Mouse (Mus musculus): ENCODE results near the gene Cfap44. TPM values are rescaled to one million over a fixed set of nuclear protein-coding genes. Genes with fewer than 3 reads are reported as not detected.

Gene Cfap44
- polyA plus RNA-seq, 1 experiment from 2014 or later = 1.6 TPM

DNA sequence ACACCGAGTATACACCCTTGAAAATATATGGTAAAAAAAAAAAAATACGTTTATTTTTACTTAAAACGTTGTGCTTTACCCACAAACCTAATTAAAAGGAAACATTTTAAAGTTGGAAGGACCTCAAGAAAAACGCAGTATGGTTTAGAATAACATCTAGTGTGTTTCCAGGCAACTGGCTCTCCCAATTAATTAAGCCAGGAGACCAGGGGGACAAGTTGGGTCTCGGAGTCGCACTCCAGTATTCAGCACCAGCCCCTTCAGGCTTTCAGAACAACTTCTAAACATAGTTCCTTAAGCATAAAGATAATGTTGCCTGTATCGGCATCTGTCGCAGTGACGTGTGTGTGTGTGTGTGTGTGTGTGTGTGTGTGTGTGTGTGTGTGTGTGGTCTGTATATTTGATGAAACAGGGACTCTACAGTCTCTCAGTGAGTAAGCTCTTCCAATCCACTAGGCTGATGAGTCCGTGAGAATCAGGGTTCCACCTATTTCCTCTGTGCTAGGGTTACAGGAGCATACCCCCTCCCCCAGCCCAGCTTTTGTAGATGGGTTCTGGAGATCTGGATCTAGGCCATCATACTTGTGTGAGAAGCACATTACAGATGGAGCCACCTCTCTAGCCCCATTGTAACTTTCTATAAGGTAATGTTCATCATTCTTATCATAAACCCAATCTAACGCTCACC, 132.8 kb downstream of the Cfap44 start:
- H3K9me3 ChIP-seq = no peaks in the 10 kb centered on the region
- H3K4me3 ChIP-seq = no peak overlapping the region
- ATAC-seq (ENCODE audit: low read depth) = no peak
- peaks cover 66% of the 10 kb centered on the region for H3K4me1 ChIP-seq (replicated peaks)
- H3K4me2 ChIP-seq = no peak overlapping the region
- no peaks in the 10 kb centered on the region for H3K36me3 ChIP-seq
- no peak overlapping the region for H3K27ac ChIP-seq (replicated peaks)
- no peak overlapping the region for H3K9ac ChIP-seq
- 51% methylated on average over 11 of the region's 11 CpGs for WGBS
- H3K27me3 ChIP-seq = no peaks in the 10 kb centered on the region

GRCm38 (mm10) chr16:44528955-44529354, 134.4 kb downstream of the Cfap44 start:
- no peak overlapping the region for H3K4me3 ChIP-seq
- ATAC-seq (ENCODE audit: low read depth) = no peak
- 83% methylated on average over 7 of the region's 7 CpGs for WGBS
- no peak overlapping the region for H3K4me2 ChIP-seq
- no peak overlapping the region for H3K9ac ChIP-seq
- no peaks in the 10 kb centered on the region for H3K36me3 ChIP-seq
- H3K4me1 ChIP-seq (replicated peaks) = peaks cover 82% of the 10 kb centered on the region
- H3K9me3 ChIP-seq = no peaks in the 10 kb centered on the region
- H3K27me3 ChIP-seq = no peaks in the 10 kb centered on the region
- peak overlapping the region; percentile 91 for H3K27ac ChIP-seq (replicated peaks)

GRCm38 (mm10) chr16:44529691-44530090, 135.1 kb downstream of the Cfap44 start:
- H3K4me2 ChIP-seq = peak overlapping the region; percentile 62
- H3K27ac ChIP-seq (replicated peaks) = peak overlapping the region; percentile 91
- H3K27me3 ChIP-seq = no peaks in the 10 kb centered on the region
- no peak overlapping the region for H3K4me3 ChIP-seq
- H3K9ac ChIP-seq = 0 out of 2 replicates have a peak overlapping the region, but pooled peaks have one; percentile 6
- no peaks in the 10 kb centered on the region for H3K36me3 ChIP-seq
- no peak for ATAC-seq (ENCODE audit: low read depth)
- no peaks in the 10 kb centered on the region for H3K9me3 ChIP-seq
- peaks cover 83% of the 10 kb centered on the region for H3K4me1 ChIP-seq (replicated peaks)
- 14% methylated on average over 8 of the region's 8 CpGs for WGBS

- WGBS = 8% methylated on average over 9 of the region's 9 CpGs
- Histone ChIP-seq H3K27ac (replicated peaks) (peak overlapping the region; percentile 91), H3K4me1 (replicated peaks) (peaks cover 88% of the 10 kb centered on the region), H3K9me3 (no peaks in the 10 kb centered on the region), H3K9ac (peak overlapping the region; percentile 66; the same call in 1 of the 2 replicates), H3K27me3 (no peaks in the 10 kb centered on the region), H3K4me3 (peak overlapping the region; percentile 27; the same call in 1 of the 2 replicates), H3K4me2 (peak overlapping the region; percentile 62), H3K36me3 (no peaks in the 10 kb centered on the region)
- peak; percentile 51; the same call in 1 of the 2 replicates for ATAC-seq (ENCODE audit: low read depth)
Measured at GRCm38 (mm10) chr16:44530191-44530590, 135.6 kb downstream of the Cfap44 start.

DNA sequence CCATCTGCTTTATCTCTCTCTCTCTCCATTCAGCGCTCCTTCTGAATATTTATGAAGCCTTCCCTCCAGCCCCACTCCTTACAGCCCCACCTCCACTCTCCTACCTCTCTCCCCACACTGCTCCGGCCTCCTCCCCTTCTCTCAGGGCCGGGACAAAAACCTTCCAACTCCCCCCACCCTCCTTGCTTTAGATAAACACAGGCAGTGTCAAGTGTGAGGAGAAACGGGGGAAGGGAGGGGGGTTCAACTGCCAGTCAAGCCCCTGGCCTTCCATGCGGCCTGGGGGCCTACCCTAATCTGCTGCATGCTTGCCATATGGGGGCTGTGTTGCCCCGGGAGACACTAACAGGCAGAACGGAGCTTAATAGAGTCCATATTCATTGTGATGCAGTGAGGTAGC, 136.2 kb downstream of the Cfap44 start:
- H3K27ac ChIP-seq (replicated peaks) = peak overlapping the region; percentile 91
- H3K4me2 ChIP-seq = peak overlapping the region; percentile 62
- peak overlapping the region; percentile 66 for H3K9ac ChIP-seq
- H3K9me3 ChIP-seq = no peaks in the 10 kb centered on the region
- H3K36me3 ChIP-seq = no peaks in the 10 kb centered on the region
- ATAC-seq (ENCODE audit: low read depth) = peak; percentile 92
- peaks cover 95% of the 10 kb centered on the region for H3K4me1 ChIP-seq (replicated peaks)
- WGBS = under 1% methylated on average over 7 of the region's 7 CpGs
- H3K4me3 ChIP-seq = peak overlapping the region; percentile 27
- no peaks in the 10 kb centered on the region for H3K27me3 ChIP-seq

GRCm38 (mm10) chr16:44531239-44531797, 136.7 kb downstream of the Cfap44 start:
- H3K36me3 ChIP-seq = no peaks in the 10 kb centered on the region
- peak overlapping the region; percentile 66 for H3K9ac ChIP-seq
- peaks cover 95% of the 10 kb centered on the region for H3K4me1 ChIP-seq (replicated peaks)
- H3K27ac ChIP-seq (replicated peaks) = peak overlapping the region; percentile 91
- no peaks in the 10 kb centered on the region for H3K27me3 ChIP-seq
- peak overlapping the region; percentile 62 for H3K4me2 ChIP-seq
- peak overlapping the region; percentile 27 for H3K4me3 ChIP-seq
- H3K9me3 ChIP-seq = no peaks in the 10 kb centered on the region
- peak; percentile 40 for ATAC-seq (ENCODE audit: low read depth)
- WGBS = 15% methylated on average over 12 of the region's 12 CpGs

Other genes with a start within 250 kb of the Cfap44 start
- gene Usf3, start 221.6 kb upstream of the Cfap44 start, polyA plus RNA-seq (2015; fragmentation: Nextera tagmentation; extraction: Ambion mirVana) = 1.9 and 3.6 TPM in 2 replicates
- gene Sidt1, start 61.6 kb upstream of the Cfap44 start, polyA plus RNA-seq (2015; fragmentation: Nextera tagmentation; extraction: Ambion mirVana) = 3.8 and 4.9 TPM in 2 replicates
- gene Spice1, start 47.7 kb upstream of the Cfap44 start, polyA plus RNA-seq (2015; fragmentation: Nextera tagmentation; extraction: Ambion mirVana) = 12.7 and 15.6 TPM in 2 replicates
- gene Boc, start 164.1 kb downstream of the Cfap44 start, polyA plus RNA-seq (2015; fragmentation: Nextera tagmentation; extraction: Ambion mirVana) = 11.5 and 14.4 TPM in 2 replicates

Data from neural tube, embryonic 13.5 days (tissue).